Mouse (Mus musculus) myocyte (in vitro differentiated cells): ENCODE measurements at regions not wholly inside any gene's neighbourhood (a gene's known extent, or its start where the extent isn't known, plus 50 kb on each side); places are given as distances from the start of the nearest gene placed in this dataset.

Experiments
- CEBPB ChIP-seq: IDR thresholded peaks from 2 replicates; pipeline ENCODE4 v1.6.1; 2011; ENCODE audit warnings: mild to moderate bottlenecking, moderate library complexity; ENCODE audit not compliant: poor library complexity, insufficient read depth, severe bottlenecking
- E2F4 ChIP-seq: IDR thresholded peaks from one replicate; pipeline ENCODE4 v1.6.1; 2011; ENCODE audit warnings: mild to moderate bottlenecking, control low read depth, moderate library complexity; ENCODE audit not compliant: insufficient read depth
- MAX ChIP-seq: IDR thresholded peaks from one replicate; pipeline ENCODE4 v1.6.1; 2011; ENCODE audit warnings: low read depth, mild to moderate bottlenecking, control low read depth
- MYOD1 ChIP-seq, 3 experiments: IDR thresholded peaks; one replicate each; pipeline ENCODE4 v1.6.1; 2011; ENCODE audit warnings: control low read depth in 2 of 3, low read depth in 2 of 3, mild to moderate bottlenecking in 2 of 3, moderate library complexity in 1 of 3; ENCODE audit not compliant: insufficient read length in 2 of 3, control insufficient read depth in 1 of 3
- MYOG ChIP-seq, 3 experiments: IDR thresholded peaks; one replicate each; pipeline ENCODE4 v1.6.1; 2011; ENCODE audit warnings: control low read depth in 2 of 3, low read depth in 2 of 3, mild to moderate bottlenecking in 2 of 3; ENCODE audit not compliant: insufficient read length in 2 of 3, control insufficient read depth in 1 of 3, insufficient read depth in 1 of 3
- POLR2A ChIP-seq: IDR thresholded peaks from one replicate; pipeline ENCODE4 v1.6.1; 2011; ENCODE audit warnings: low read depth, mild to moderate bottlenecking, control low read depth, moderate library complexity; ENCODE audit not compliant: insufficient read length
- POLR2AphosphoS2 ChIP-seq: IDR thresholded peaks from one replicate; pipeline ENCODE4 v1.6.1; 2011; ENCODE audit warnings: low read depth, control low read depth; ENCODE audit not compliant: insufficient read length
- REST ChIP-seq: IDR thresholded peaks from one replicate; pipeline ENCODE4 v1.6.1; 2011; ENCODE audit warnings: mild to moderate bottlenecking, control low read depth, moderate library complexity; ENCODE audit not compliant: insufficient read depth, insufficient read length
- TCF12 ChIP-seq: IDR thresholded peaks from one replicate; pipeline ENCODE4 v1.6.1; 2011; ENCODE audit warnings: mild to moderate bottlenecking, control low read depth; ENCODE audit not compliant: poor library complexity, insufficient read depth, severe bottlenecking
- USF1 ChIP-seq: IDR thresholded peaks from one replicate; pipeline ENCODE4 v1.6.1; 2011; ENCODE audit warnings: low read depth, mild to moderate bottlenecking, control low read depth, moderate library complexity

- TF ChIP-seq POLR2A (no peak), MYOG (IDR thresholded peaks at IDR 0.05; ENCODE audit: control insufficient read depth in 1 of 3, insufficient read depth in 1 of 3, insufficient read length in 2 of 3, low read depth in 2 of 3) (no peak), MAX (no peak), E2F4 (no peak), MYOD1 (IDR thresholded peaks at IDR 0.05; ENCODE audit: control insufficient read depth in 1 of 3, insufficient read length in 2 of 3, low read depth in 2 of 3) (no peak), TCF12 (no peak), POLR2AphosphoS2 (no peak), REST (no peak), USF1 (no peak), CEBPB (no peak)
These were observed 62.5 kb downstream of the Hoxa1 start for GRCm38 (mm10) chr6:52095575-52095974.
